Mouse (Mus musculus): ENCODE data around the gene Brd7. TPM values are rescaled to one million over a fixed set of nuclear protein-coding genes. Genes with fewer than 3 reads are reported as not detected.

The Brd7 gene
- total and polyA plus RNA-seq, 3 experiments = 31.9 to 106 (median 46.3) TPM

DNA sequence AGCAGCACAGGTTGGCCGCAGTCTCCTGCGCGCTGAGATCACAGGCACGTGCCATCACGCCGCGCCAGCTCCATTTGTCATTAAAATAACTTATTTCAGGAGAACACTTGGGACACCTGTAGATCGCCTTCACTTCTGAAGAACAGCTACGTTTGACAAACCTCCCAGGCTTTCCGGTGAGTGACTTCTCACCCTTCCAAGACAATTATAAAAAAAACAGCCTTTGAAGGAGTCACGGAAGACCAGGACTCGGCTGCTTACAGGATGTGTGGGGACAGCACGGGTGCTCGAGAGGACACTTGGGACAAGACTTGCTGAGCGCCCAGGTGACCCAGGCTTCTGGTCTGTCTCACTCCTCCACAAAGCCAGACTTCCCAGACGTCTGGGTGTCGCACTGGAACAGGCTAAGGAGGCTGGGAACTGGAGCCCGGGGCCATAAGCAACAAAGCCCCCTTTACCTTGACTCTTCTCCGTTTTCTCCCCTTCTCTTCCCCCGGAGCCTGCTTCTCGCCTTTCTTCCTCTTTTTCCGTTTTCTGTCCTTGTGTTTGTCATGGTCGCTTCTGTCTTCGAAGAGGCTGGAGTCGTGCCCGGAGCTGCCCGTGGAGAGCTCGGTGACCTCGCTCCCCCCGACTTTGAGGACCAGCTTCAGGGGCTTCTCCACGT, 818 bp downstream of the Brd7 start:
- peaks cover 8% of the 10 kb centered on the region for H3K27me3 ChIP-seq (replicated peaks)
- peak overlapping the region; percentile 98 for H3K9ac ChIP-seq (ENCODE audit: insufficient read depth, low read depth)
- H3K79me2 ChIP-seq (replicated peaks; ENCODE audit: control insufficient read depth, extremely low read depth, insufficient read depth, poor library complexity, severe bottlenecking) = peaks cover 29% of the 10 kb centered on the region
- peaks cover 7% of the 10 kb centered on the region for H3K9me3 ChIP-seq (replicated peaks; ENCODE audit: low read length)
- dilution Hi-C loops (cut with MboI; ENCODE audit: extremely low pct_ligation_motif_present, extremely low pct_unique_long_range_greater_than_20kb, low sequenced_read_pairs) (no loop called here), in situ Hi-C loops (cut with MboI; ENCODE audit: low pct_ligation_motif_present, low pct_unique_long_range_greater_than_20kb, low sequenced_read_pairs) (no loop called here)
- H3K4me1 ChIP-seq (ENCODE audit: control insufficient read depth in 1 of 2, insufficient read depth in 2 of 2) = peaks cover 4 to 32% of the 10 kb centered on the region in 2 experiments; a peak in 3 of 4 replicates
- H3K36me3 ChIP-seq (replicated peaks in 1 of 2; ENCODE audit: control insufficient read depth in 1 of 2, insufficient read depth in 1 of 2, low read length in 1 of 2) = peaks cover 20 to 35% of the 10 kb centered on the region in 2 experiments
- no peak for DNase-seq (ENCODE audit: extremely low read depth)
- peak overlapping the region; percentile 99 for H3K4me2 ChIP-seq (ENCODE audit: insufficient read depth, low read depth, poor library complexity, severe bottlenecking)
- no peak overlapping the region; the same call in 1 of the 2 replicates for H3K27ac ChIP-seq (ENCODE audit: insufficient read depth, low read depth)
- peak overlapping the region; percentile 79 to 96 (median 85) for H3K4me3 ChIP-seq (replicated peaks in 1 of 3; ENCODE audit: low read depth in 2 of 3, low read length in 2 of 3, poor library complexity in 1 of 3)
- TF ChIP-seq RCOR1 (conservative IDR thresholded peaks at IDR 0.05; ENCODE audit: low read depth, low read length) (no peak), MXI1 (IDR thresholded peaks at IDR 0.05; ENCODE audit: low read depth, low read length) (0 out of 2 replicates have a peak, but pooled peaks have one; percentile 40), JUND (conservative IDR thresholded peaks at IDR 0.05; ENCODE audit: low read depth, low read length) (no peak), PAX5 (IDR thresholded peaks at IDR 0.05; ENCODE audit: low read length) (no peak), MYC (IDR thresholded peaks at IDR 0.05; ENCODE audit: low read depth, low read length) (0 out of 2 replicates have a peak, but pooled peaks have one; percentile 45), IRF4 (IDR thresholded peaks at IDR 0.05; ENCODE audit: low read depth, low read length) (no peak), BHLHE40 (IDR thresholded peaks at IDR 0.05; ENCODE audit: low read depth, low read length) (peak; percentile 93), CHD1 (IDR thresholded peaks at IDR 0.05; ENCODE audit: low read depth, low read length) (peak; percentile 57; the same call in 1 of the 2 replicates), KAT2A (IDR thresholded peaks at IDR 0.05; ENCODE audit: insufficient replicate concordance, low read length) (no peak)

GRCm38 (mm10) chr8:88359959-88360358, 2.0 kb downstream of the Brd7 start:
- H3K4me2 ChIP-seq (ENCODE audit: insufficient read depth, low read depth, poor library complexity, severe bottlenecking) = peak overlapping the region; percentile 99
- H3K9ac ChIP-seq (ENCODE audit: insufficient read depth, low read depth) = peak overlapping the region; percentile 98
- peaks cover 29% of the 10 kb centered on the region for H3K79me2 ChIP-seq (replicated peaks; ENCODE audit: control insufficient read depth, extremely low read depth, insufficient read depth, poor library complexity, severe bottlenecking)
- no peak for DNase-seq (ENCODE audit: extremely low read depth)
- peaks cover 4 to 32% of the 10 kb centered on the region in 2 experiments; a peak in 3 of 4 replicates for H3K4me1 ChIP-seq (ENCODE audit: control insufficient read depth in 1 of 2, insufficient read depth in 2 of 2)
- in situ Hi-C loops (cut with MboI; ENCODE audit: low pct_ligation_motif_present, low pct_unique_long_range_greater_than_20kb, low sequenced_read_pairs) = no loop called here
- peaks cover 32 to 48% of the 10 kb centered on the region in 2 experiments for H3K36me3 ChIP-seq (replicated peaks in 1 of 2; ENCODE audit: control insufficient read depth in 1 of 2, insufficient read depth in 1 of 2, low read length in 1 of 2)
- peaks cover 7% of the 10 kb centered on the region for H3K9me3 ChIP-seq (replicated peaks; ENCODE audit: low read length)
- H3K27me3 ChIP-seq (replicated peaks) = peaks cover 2% of the 10 kb centered on the region
- dilution Hi-C loops (cut with MboI; ENCODE audit: extremely low pct_ligation_motif_present, extremely low pct_unique_long_range_greater_than_20kb, low sequenced_read_pairs) = no loop called here
- TF ChIP-seq CTCF (conservative IDR thresholded peaks at IDR 0.05 in 1 of 2, IDR thresholded peaks at IDR 0.05 in 1 of 2; ENCODE audit: low read depth in 2 of 2, low read length in 2 of 2) (peak in 1 of 2 experiments; percentile 49; a peak in 3 of 4 replicates), RAD21 (IDR thresholded peaks at IDR 0.05; ENCODE audit: low read depth, low read length) (peak; percentile 22), MXI1 (IDR thresholded peaks at IDR 0.05; ENCODE audit: low read depth, low read length) (no peak), SMC3 (IDR thresholded peaks at IDR 0.05; ENCODE audit: low read depth, low read length) (peak; percentile 16)
- peak overlapping the region in 2 of 3 experiments; percentile 37 to 79 for H3K4me3 ChIP-seq (replicated peaks in 1 of 3; ENCODE audit: low read depth in 2 of 3, low read length in 2 of 3, poor library complexity in 1 of 3)
- no peak overlapping the region for H3K27ac ChIP-seq (ENCODE audit: insufficient read depth, low read depth)

GRCm38 (mm10) chr8:88357946-88358345, 4.0 kb downstream of the Brd7 start:
- no peak for TF ChIP-seq MAZ (IDR thresholded peaks at IDR 0.05; ENCODE audit: low read depth, low read length)
- no peak for TF ChIP-seq IRF4 (IDR thresholded peaks at IDR 0.05; ENCODE audit: low read depth, low read length)
- TF ChIP-seq GABPA (IDR thresholded peaks at IDR 0.05; ENCODE audit: insufficient replicate concordance, low read depth, low read length) = no peak
- no peak for TF ChIP-seq MAFK (IDR thresholded peaks at IDR 0.05; ENCODE audit: insufficient replicate concordance, low read length)
- TF ChIP-seq USF1 (IDR thresholded peaks at IDR 0.05; ENCODE audit: low read depth, low read length) = no peak
- TF ChIP-seq BHLHE40 (IDR thresholded peaks at IDR 0.05; ENCODE audit: low read depth, low read length) = no peak
- TF ChIP-seq CTCF (conservative IDR thresholded peaks at IDR 0.05 in 1 of 2, IDR thresholded peaks at IDR 0.05 in 1 of 2; ENCODE audit: low read depth in 2 of 2, low read length in 2 of 2) = peak in 1 of 2 experiments; percentile 55; a peak in 2 of 4 replicates
- no peak for TF ChIP-seq JUND (conservative IDR thresholded peaks at IDR 0.05; ENCODE audit: low read depth, low read length)
- peak; percentile 35 for TF ChIP-seq RAD21 (IDR thresholded peaks at IDR 0.05; ENCODE audit: low read depth, low read length)
- TF ChIP-seq MEF2A (IDR thresholded peaks at IDR 0.05; ENCODE audit: borderline replicate concordance, low read depth, low read length) = no peak
- TF ChIP-seq JUN (IDR thresholded peaks at IDR 0.05; ENCODE audit: insufficient read depth, low read depth, low read length) = no peak
- Histone ChIP-seq H3K4me2 (ENCODE audit: insufficient read depth, low read depth, poor library complexity, severe bottlenecking) (no peak overlapping the region), H3K79me2 (replicated peaks; ENCODE audit: control insufficient read depth, extremely low read depth, insufficient read depth, poor library complexity, severe bottlenecking) (peaks cover 29% of the 10 kb centered on the region), H3K27me3 (replicated peaks) (no peaks in the 10 kb centered on the region), H3K27ac (ENCODE audit: insufficient read depth, low read depth) (no peak overlapping the region), H3K4me1 (ENCODE audit: control insufficient read depth in 1 of 2, insufficient read depth in 2 of 2) (peaks cover 2 to 29% of the 10 kb centered on the region in 2 experiments; a peak in 3 of 4 replicates), H3K9me3 (replicated peaks; ENCODE audit: low read length) (peaks cover 5% of the 10 kb centered on the region), H3K4me3 (replicated peaks in 1 of 3; ENCODE audit: low read depth in 2 of 3, low read length in 2 of 3, poor library complexity in 1 of 3) (no peak overlapping the region), H3K36me3 (replicated peaks in 1 of 2; ENCODE audit: control insufficient read depth in 1 of 2, insufficient read depth in 1 of 2, low read length in 1 of 2) (peaks cover 42 to 67% of the 10 kb centered on the region in 2 experiments), H3K9ac (ENCODE audit: insufficient read depth, low read depth) (no peak overlapping the region)
- dilution Hi-C loops (cut with MboI; ENCODE audit: extremely low pct_ligation_motif_present, extremely low pct_unique_long_range_greater_than_20kb, low sequenced_read_pairs) = no loop called here
- in situ Hi-C loops (cut with MboI; ENCODE audit: low pct_ligation_motif_present, low pct_unique_long_range_greater_than_20kb, low sequenced_read_pairs) = no loop called here
- DNase-seq (ENCODE audit: extremely low read depth) = no peak
